Mouse (Mus musculus) liver, embryonic 12.5 days (tissue): ENCODE measurements at regions not wholly inside any gene's neighbourhood (a gene's known extent, or its start where the extent isn't known, plus 50 kb on each side); places are given as distances from the start of the nearest gene placed in this dataset.

Source experiments
- ATAC-seq: fragments of 200-750 bp; cut with Nextera tagmentation; 2 replicates; pipeline ENCODE4 v1.8.0; 2017; ENCODE audit warnings: moderate number of reproducible peaks, mild to moderate bottlenecking, moderate library complexity
- H3K27ac ChIP-seq: fragments of 300-500 bp; sonication (generic); 2 replicates; pipeline ENCODE4 v1.5.1; 2016; ENCODE audit warnings: mild to moderate bottlenecking
- H3K27me3 ChIP-seq: fragments of 300-500 bp; sonication (generic); replicated peaks from 2 replicates; pipeline ENCODE4 v1.6.1; 2016; ENCODE audit warnings: mild to moderate bottlenecking, moderate library complexity
- H3K36me3 ChIP-seq: fragments of 300-500 bp; sonication (generic); 2 replicates; pipeline ENCODE4 v1.6.1; 2016; ENCODE audit warnings: mild to moderate bottlenecking, moderate library complexity
- H3K4me1 ChIP-seq: fragments of 300-500 bp; sonication (generic); 2 replicates; pipeline ENCODE4 v1.6.1; 2016
- H3K4me2 ChIP-seq: fragments of 300-500 bp; sonication (generic); 2 replicates; pipeline ENCODE4 v1.6.1; 2016; ENCODE audit warnings: mild to moderate bottlenecking, moderate library complexity
- H3K4me3 ChIP-seq: fragments of 300-500 bp; sonication (generic); 2 replicates; pipeline ENCODE4 v1.5.1; 2016; ENCODE audit warnings: mild to moderate bottlenecking, moderate library complexity
- H3K9ac ChIP-seq: fragments of 300-500 bp; sonication (generic); 2 replicates; pipeline ENCODE4 v1.6.1; 2016; ENCODE audit warnings: mild to moderate bottlenecking, moderate library complexity
- H3K9me3 ChIP-seq: fragments of 300-500 bp; sonication (generic); replicated peaks from 2 replicates; pipeline ENCODE4 v1.6.1; 2016; ENCODE audit warnings: mild to moderate bottlenecking, moderate library complexity
- WGBS: fragments of 180-500 bp; shearing (Covaris S2); methylation state at CpG from one replicate; pipeline ENCODE4 v1.1.7; 2016; ENCODE audit not compliant: insufficient replicate concordance; 5-methylcytosine and 5-hydroxymethylcytosine counted together

DNA sequence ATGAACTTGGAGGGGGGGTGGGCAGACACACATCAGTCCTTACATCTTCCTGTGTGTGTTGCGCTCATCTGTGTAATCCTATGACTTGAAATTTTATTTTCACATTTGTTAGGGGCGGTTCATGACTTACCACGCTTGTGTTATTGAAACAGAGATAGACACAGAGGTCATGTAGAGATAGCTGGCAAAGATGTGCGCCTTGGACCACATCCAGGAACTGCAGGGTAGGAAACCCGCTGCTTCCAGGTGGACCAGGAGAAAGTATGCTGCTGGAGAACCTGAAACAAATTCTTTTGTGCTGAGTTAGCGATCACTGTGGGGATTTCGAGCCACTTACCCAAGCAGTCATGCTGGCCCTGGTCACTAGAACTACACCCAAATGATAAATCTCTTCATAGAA is 89.1 kb downstream of the Kcnj2 start:
- Histone ChIP-seq H3K9ac (no peak overlapping the region), H3K27me3 (no peaks in the 10 kb centered on the region), H3K27ac (no peak overlapping the region), H3K36me3 (no peaks in the 10 kb centered on the region), H3K4me3 (no peak overlapping the region), H3K4me2 (no peak overlapping the region), H3K9me3 (no peaks in the 10 kb centered on the region), H3K4me1 (no peaks in the 10 kb centered on the region)
- ATAC-seq: no peak
- WGBS: 68% methylated on average over 7 of the region's 7 CpGs

DNA sequence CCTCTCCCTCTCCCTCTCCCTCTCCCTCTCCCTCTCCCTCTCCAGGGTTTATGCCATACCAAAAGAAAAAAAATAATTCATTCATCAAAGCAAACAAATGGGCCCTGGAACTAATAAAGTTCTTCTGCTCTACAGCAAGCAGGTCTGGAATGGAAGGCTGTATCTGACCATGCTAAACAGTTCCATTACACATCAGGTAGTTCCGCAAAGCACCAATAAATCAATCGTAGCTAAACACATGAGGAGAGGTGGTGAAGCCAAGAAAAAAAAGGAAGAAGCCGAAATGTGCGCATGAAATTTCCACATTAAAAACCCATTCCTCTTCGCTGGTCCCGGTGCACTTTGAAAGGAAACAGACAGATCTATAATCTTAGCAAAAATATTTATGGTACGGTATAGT is 89.8 kb downstream of the Kcnj2 start:
- no peak for ATAC-seq
- H3K9ac ChIP-seq: no peak overlapping the region
- 68% methylated on average over 7 of the region's 7 CpGs for WGBS

DNA sequence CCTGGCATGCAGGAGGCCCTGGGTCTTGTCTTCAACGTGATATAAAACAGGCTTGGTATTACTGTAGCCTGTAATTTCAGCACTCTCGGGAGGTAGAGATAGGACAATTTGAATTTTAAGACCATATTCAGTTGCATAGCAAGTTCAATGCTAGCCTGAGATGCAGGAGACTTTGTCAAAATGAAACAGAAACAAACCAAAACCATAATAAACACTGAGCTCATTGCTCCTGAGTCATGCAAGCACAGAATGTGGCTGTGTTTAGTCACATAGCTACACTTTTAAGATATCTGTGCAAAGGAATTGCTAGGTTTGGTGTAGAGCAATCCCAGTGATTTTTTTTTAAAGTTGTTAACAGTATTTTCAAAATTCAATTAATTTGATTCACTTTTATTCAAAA is 93.3 kb downstream of the Kcnj2 start:
- Histone ChIP-seq H3K4me1 (no peaks in the 10 kb centered on the region), H3K27ac (no peak overlapping the region), H3K4me3 (no peak overlapping the region), H3K9ac (no peak overlapping the region), H3K36me3 (no peaks in the 10 kb centered on the region), H3K9me3 (no peaks in the 10 kb centered on the region), H3K27me3 (no peaks in the 10 kb centered on the region), H3K4me2 (no peak overlapping the region)
- no peak for ATAC-seq
- WGBS: 63% methylated on average over 2 of the region's 2 CpGs

More for the DNA sequence above, 89.8 kb downstream of the Kcnj2 start:
- no peaks in the 10 kb centered on the region for H3K4me1 ChIP-seq
- H3K27me3 ChIP-seq: no peaks in the 10 kb centered on the region
- H3K36me3 ChIP-seq: no peaks in the 10 kb centered on the region
- H3K4me2 ChIP-seq: no peak overlapping the region
- no peaks in the 10 kb centered on the region for H3K9me3 ChIP-seq
- H3K4me3 ChIP-seq: no peak overlapping the region
- no peak overlapping the region for H3K27ac ChIP-seq

GRCm38 (mm10) chr11:111164907-111165306 is 98.9 kb downstream of the Kcnj2 start:
- Histone ChIP-seq H3K27me3 (no peaks in the 10 kb centered on the region), H3K9me3 (no peaks in the 10 kb centered on the region), H3K4me3 (no peak overlapping the region), H3K36me3 (no peaks in the 10 kb centered on the region), H3K4me2 (no peak overlapping the region), H3K4me1 (no peaks in the 10 kb centered on the region), H3K9ac (no peak overlapping the region), H3K27ac (no peak overlapping the region)
- no peak for ATAC-seq

- no peak for ATAC-seq
- no peaks in the 10 kb centered on the region for H3K4me1 ChIP-seq
- no peak overlapping the region for H3K27ac ChIP-seq
- no peaks in the 10 kb centered on the region for H3K27me3 ChIP-seq
- WGBS: 56% methylated on average over 5 of the region's 5 CpGs
- H3K9me3 ChIP-seq: no peaks in the 10 kb centered on the region
- H3K9ac ChIP-seq: no peak overlapping the region
- H3K36me3 ChIP-seq: no peaks in the 10 kb centered on the region
- H3K4me3 ChIP-seq: no peak overlapping the region
- H3K4me2 ChIP-seq: no peak overlapping the region
Observed at GRCm38 (mm10) chr11:111170174-111170800, 104.3 kb downstream of the Kcnj2 start.

DNA sequence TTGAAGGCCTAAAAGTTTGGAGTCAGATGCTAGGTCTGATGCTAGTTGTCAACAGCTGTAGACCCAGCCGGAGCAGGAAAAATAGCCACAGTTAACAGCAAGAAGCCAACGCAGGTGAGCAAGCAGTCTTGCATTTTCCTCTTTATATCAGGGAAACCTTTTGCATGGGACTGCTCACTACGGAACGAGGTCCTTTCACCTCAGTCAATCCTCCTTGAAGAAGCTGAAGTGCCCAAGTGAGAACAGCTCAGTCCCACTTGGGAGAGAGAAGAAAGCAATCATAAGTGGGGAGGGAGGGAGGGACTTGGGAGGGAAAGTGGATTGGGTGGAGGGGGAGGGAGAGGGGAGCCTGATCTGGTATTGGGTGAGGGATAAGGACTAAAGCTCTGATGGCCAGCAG is 107.6 kb downstream of the Kcnj2 start:
- H3K4me2 ChIP-seq: no peak overlapping the region
- H3K9ac ChIP-seq: no peak overlapping the region
- WGBS: 75% methylated on average over 4 of the region's 4 CpGs
- ATAC-seq: no peak
- no peak overlapping the region for H3K27ac ChIP-seq
- no peaks in the 10 kb centered on the region for H3K9me3 ChIP-seq
- no peaks in the 10 kb centered on the region for H3K4me1 ChIP-seq
- H3K27me3 ChIP-seq: no peaks in the 10 kb centered on the region
- no peaks in the 10 kb centered on the region for H3K36me3 ChIP-seq
- H3K4me3 ChIP-seq: no peak overlapping the region

DNA sequence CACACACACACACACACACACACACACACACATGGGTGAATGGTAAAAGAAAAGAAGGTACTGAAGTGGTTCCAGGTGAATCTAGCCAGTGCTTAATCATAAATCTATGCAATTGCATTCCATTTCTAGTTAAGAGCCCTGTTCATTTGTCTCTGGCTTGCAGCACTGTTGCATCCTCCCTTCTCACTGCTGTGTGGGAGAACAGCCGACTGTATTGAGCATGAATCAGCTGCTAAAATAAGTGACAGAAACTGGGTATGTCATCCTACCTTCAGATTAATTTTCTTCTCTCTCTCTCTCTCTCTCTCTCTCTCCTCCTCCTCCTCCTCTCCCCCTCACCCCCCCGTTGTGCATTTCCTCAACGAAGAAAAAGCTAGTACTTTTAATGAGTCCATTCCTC is 109.6 kb downstream of the Kcnj2 start:
- Histone ChIP-seq H3K9me3 (no peaks in the 10 kb centered on the region), H3K4me1 (no peaks in the 10 kb centered on the region), H3K36me3 (no peaks in the 10 kb centered on the region), H3K4me3 (no peak overlapping the region), H3K9ac (no peak overlapping the region), H3K27me3 (no peaks in the 10 kb centered on the region), H3K27ac (no peak overlapping the region), H3K4me2 (no peak overlapping the region)
- ATAC-seq: no peak
- 55% methylated on average over 3 of the region's 3 CpGs for WGBS

DNA sequence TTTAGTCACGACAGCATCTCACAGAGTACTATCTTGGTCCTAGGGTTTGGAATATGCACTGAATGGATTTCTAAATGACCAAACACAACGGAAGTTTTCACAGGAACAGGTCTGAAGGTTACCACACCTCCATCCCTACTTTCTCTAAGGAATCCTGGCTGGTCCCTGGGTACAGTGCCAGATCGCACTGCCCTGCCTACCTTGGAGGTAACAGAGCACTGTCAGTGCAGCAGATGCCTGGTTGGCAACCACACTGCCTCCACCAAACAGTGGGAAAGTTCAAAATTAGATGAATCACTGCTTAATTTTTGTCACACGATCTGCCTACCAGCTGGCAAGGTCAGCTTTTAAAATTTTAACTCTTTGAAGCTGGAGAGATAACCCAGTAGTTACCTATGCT is 111.6 kb downstream of the Kcnj2 start:
- no peaks in the 10 kb centered on the region for H3K36me3 ChIP-seq
- ATAC-seq: no peak
- no peaks in the 10 kb centered on the region for H3K9me3 ChIP-seq
- H3K27ac ChIP-seq: no peak overlapping the region
- H3K4me2 ChIP-seq: no peak overlapping the region
- H3K4me1 ChIP-seq: no peaks in the 10 kb centered on the region
- no peak overlapping the region for H3K9ac ChIP-seq
- 60% methylated on average over 4 of the region's 4 CpGs for WGBS
- no peaks in the 10 kb centered on the region for H3K27me3 ChIP-seq
- H3K4me3 ChIP-seq: no peak overlapping the region

DNA sequence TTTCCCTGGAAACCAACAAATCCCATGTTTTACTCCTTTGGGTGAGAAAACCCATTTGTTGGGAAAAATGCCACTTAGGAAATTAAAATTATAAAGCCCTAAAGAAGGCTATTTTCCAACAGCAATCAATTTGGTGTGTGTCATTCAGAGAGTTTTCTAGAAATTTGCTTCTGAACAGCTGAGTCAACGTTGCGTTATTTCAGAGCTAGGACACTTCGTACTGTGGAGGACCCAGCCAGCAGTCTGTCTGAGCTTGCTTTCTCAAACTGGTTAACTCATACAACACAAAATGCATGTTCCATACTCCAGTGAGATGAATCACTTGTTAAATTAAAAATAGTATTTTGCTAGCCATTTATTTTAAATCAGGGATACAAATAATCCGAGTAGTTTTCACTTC is 131.5 kb downstream of the Kcnj2 start:
- no peaks in the 10 kb centered on the region for H3K4me1 ChIP-seq
- H3K4me2 ChIP-seq: no peak overlapping the region
- no peaks in the 10 kb centered on the region for H3K27me3 ChIP-seq
- WGBS: 73% methylated on average over 4 of the region's 4 CpGs
- no peak for ATAC-seq
- no peaks in the 10 kb centered on the region for H3K36me3 ChIP-seq
- no peaks in the 10 kb centered on the region for H3K9me3 ChIP-seq
- no peak overlapping the region for H3K4me3 ChIP-seq
- H3K27ac ChIP-seq: no peak overlapping the region
- no peak overlapping the region for H3K9ac ChIP-seq

DNA sequence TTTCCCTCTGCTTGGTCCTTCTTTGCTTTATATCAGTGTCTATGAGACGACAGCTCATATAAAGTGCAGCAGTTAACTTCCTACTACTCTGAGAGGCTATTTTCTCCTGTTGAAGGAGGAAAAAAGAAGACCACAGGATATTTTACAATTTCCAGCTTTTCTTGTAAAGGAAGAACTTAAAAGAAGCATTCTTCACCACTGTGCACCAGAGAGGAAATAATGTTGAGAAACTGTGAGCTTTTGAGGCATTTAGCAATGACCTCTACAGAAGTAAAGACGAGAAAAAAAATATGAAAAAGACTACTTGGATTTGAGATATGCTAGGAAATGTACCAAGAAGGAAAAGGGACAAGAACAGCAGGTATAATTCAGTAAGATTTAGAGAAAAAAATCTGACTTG is 134.5 kb downstream of the Kcnj2 start:
- no peaks in the 10 kb centered on the region for H3K36me3 ChIP-seq

GRCm38 (mm10) chr11:111202780-111203179 is 136.8 kb downstream of the Kcnj2 start:
- no peaks in the 10 kb centered on the region for H3K36me3 ChIP-seq
- no peaks in the 10 kb centered on the region for H3K9me3 ChIP-seq
- no peak overlapping the region for H3K4me3 ChIP-seq
- no peak for ATAC-seq
- H3K9ac ChIP-seq: no peak overlapping the region
- no peak overlapping the region for H3K27ac ChIP-seq
- no peaks in the 10 kb centered on the region for H3K27me3 ChIP-seq
- H3K4me1 ChIP-seq: no peaks in the 10 kb centered on the region
- no peak overlapping the region for H3K4me2 ChIP-seq

More for the DNA sequence above, 134.5 kb downstream of the Kcnj2 start:
- Histone ChIP-seq H3K9me3 (no peaks in the 10 kb centered on the region), H3K4me1 (no peaks in the 10 kb centered on the region), H3K4me2 (no peak overlapping the region), H3K4me3 (no peak overlapping the region), H3K9ac (no peak overlapping the region), H3K27me3 (no peaks in the 10 kb centered on the region), H3K27ac (no peak overlapping the region)
- no peak for ATAC-seq
- 16% methylated on average over 2 of the region's 2 CpGs for whole genome bisulfite sequencing

GRCm38 (mm10) chr11:111210565-111210964 is 144.6 kb downstream of the Kcnj2 start:
- H3K4me3 ChIP-seq: no peak overlapping the region
- H3K4me1 ChIP-seq: no peaks in the 10 kb centered on the region
- H3K36me3 ChIP-seq: no peaks in the 10 kb centered on the region
- no peak overlapping the region for H3K9ac ChIP-seq
- no peak overlapping the region for H3K4me2 ChIP-seq
- no peaks in the 10 kb centered on the region for H3K9me3 ChIP-seq
- no peak for ATAC-seq
- no peaks in the 10 kb centered on the region for H3K27me3 ChIP-seq
- no peak overlapping the region for H3K27ac ChIP-seq

DNA sequence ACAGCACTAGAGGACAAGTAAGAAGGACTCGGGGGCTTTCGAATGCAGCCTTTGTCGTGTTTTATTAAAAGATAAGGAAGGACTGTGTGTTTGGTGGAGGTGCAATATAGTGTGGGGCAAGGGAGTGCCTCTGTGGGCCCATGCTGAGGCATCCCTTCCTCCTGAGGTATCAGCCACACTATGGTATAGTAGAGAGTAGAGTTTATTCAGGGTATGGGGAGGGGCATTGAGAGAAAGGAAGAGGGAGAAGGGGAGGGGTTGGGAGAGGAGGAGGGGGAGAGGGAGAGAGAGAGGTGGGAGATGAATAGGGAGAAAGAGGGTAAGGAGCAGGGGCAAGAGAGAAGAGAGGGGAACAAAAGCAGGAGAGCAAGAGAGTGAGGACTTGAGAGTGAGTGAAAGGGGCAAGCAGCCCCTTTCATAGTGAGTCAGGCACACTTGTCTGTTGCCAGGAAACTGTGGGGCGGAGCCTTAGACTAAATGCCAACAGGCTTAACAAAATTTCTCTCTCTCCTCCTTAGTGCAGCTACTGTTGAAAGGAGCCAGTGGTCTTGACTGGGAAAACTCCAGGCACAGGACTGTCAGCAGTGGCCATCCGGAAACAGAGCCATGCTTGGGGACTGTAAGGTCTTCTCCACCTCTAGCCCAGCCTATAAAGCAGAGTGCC is 146.2 kb downstream of the Kcnj2 start:
- Histone ChIP-seq H3K9me3 (no peaks in the 10 kb centered on the region), H3K4me2 (no peak overlapping the region), H3K36me3 (no peaks in the 10 kb centered on the region), H3K27ac (no peak overlapping the region), H3K4me3 (no peak overlapping the region), H3K4me1 (no peaks in the 10 kb centered on the region), H3K27me3 (no peaks in the 10 kb centered on the region), H3K9ac (no peak overlapping the region)
- no peak for ATAC-seq
- WGBS: 73% methylated on average over 5 of the region's 5 CpGs
